Mouse (Mus musculus): Measurements from ENCODE around the gene Obox5. TPM values are rescaled to one million over a fixed set of nuclear protein-coding genes. Genes with fewer than 3 reads are reported as not detected.
"Not testable (repeated sequence)": the region's sequence is repeated elsewhere in the genome, so short reads cannot be mapped to it uniquely, and the experiment has no call there.

The Obox5 gene
- polyA plus RNA-seq (2016; fragmentation: Nextera tagmentation; extraction: Ambion mirVana), result not detected in 2 replicates

- not testable (repeated sequence) for H3K27ac ChIP-seq (ENCODE audit: poor library complexity, severe bottlenecking); H3K4me1 ChIP-seq (replicated peaks); H3K9ac ChIP-seq; ATAC-seq (ENCODE audit: insufficient number of reproducible peaks, low FRiP score); H3K27me3 ChIP-seq (replicated peaks); H3K4me3 ChIP-seq; H3K4me2 ChIP-seq; H3K36me3 ChIP-seq
- peaks cover 28% of the 10 kb centered on the region for H3K9me3 ChIP-seq (replicated peaks)
- WGBS, result 63% methylated on average over 2 of the region's 2 CpGs
Measured at GRCm38 (mm10) chr7:15749831-15750230, at the start of gene Obox5. Gene Obox5, plus strand, starts transcription at chr7:15750131.

DNA sequence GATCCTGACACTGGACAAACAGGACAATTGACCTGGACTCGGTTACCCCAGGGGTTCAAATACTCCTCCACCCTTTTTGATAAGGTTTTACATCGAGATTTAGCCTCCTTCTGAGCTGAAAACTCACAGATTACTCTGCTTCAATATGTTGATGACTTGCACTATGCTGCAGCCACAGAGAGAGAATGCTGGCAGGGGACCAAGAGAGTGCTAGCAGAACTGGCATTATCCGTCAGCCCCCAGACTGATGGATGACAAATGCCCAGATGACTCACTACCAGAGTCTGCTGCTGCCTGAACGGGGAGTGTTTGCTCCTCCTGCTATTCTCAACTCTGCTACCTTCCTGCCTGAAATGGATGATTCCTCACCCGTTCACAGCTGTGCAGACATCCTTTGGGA, 635 bp upstream of the Obox5 start:
- not testable (repeated sequence) for ATAC-seq (ENCODE audit: insufficient number of reproducible peaks, low FRiP score); H3K9ac ChIP-seq; H3K4me3 ChIP-seq; H3K4me1 ChIP-seq (replicated peaks); H3K4me2 ChIP-seq; H3K36me3 ChIP-seq; H3K27ac ChIP-seq (ENCODE audit: poor library complexity, severe bottlenecking); H3K27me3 ChIP-seq (replicated peaks)
- peaks cover 28% of the 10 kb centered on the region for H3K9me3 ChIP-seq (replicated peaks)
- WGBS, result 59% methylated on average over 5 of the region's 5 CpGs

Other genes starting within 250 kb of the Obox5 start
- not detected in 2 replicates for gene Obox3, start 110.2 kb upstream of the Obox5 start, polyA plus RNA-seq (2016; fragmentation: Nextera tagmentation; extraction: Ambion mirVana)
- not detected in 2 replicates for gene Obox6, start 89.5 kb downstream of the Obox5 start, polyA plus RNA-seq (2016; fragmentation: Nextera tagmentation; extraction: Ambion mirVana)
- not detected in 2 replicates for gene Crx, start 129.8 kb downstream of the Obox5 start, polyA plus RNA-seq (2016; fragmentation: Nextera tagmentation; extraction: Ambion mirVana)
- gene Crxos, start 132.5 kb downstream of the Obox5 start, polyA plus RNA-seq (2016; fragmentation: Nextera tagmentation; extraction: Ambion mirVana), result not detected in 2 replicates
- 759 and 790 TPM in 2 replicates for gene Selenow, start 172.3 kb downstream of the Obox5 start, polyA plus RNA-seq (2016; fragmentation: Nextera tagmentation; extraction: Ambion mirVana)
- gene Nop53, start 195.9 kb downstream of the Obox5 start, polyA plus RNA-seq (2016; fragmentation: Nextera tagmentation; extraction: Ambion mirVana), result 122 and 126 TPM in 2 replicates
- 35.2 and 37.9 TPM in 2 replicates for gene Ehd2, start 217.4 kb downstream of the Obox5 start, polyA plus RNA-seq (2016; fragmentation: Nextera tagmentation; extraction: Ambion mirVana)